Mouse (Mus musculus): ENCODE data around the gene Cyp2w1. TPM values are rescaled to one million over a fixed set of nuclear protein-coding genes. Genes with fewer than 3 reads are reported as not detected.

The Cyp2w1 gene
- total and polyA plus RNA-seq, 2 experiments from 2014 or later = not detected

DNA sequence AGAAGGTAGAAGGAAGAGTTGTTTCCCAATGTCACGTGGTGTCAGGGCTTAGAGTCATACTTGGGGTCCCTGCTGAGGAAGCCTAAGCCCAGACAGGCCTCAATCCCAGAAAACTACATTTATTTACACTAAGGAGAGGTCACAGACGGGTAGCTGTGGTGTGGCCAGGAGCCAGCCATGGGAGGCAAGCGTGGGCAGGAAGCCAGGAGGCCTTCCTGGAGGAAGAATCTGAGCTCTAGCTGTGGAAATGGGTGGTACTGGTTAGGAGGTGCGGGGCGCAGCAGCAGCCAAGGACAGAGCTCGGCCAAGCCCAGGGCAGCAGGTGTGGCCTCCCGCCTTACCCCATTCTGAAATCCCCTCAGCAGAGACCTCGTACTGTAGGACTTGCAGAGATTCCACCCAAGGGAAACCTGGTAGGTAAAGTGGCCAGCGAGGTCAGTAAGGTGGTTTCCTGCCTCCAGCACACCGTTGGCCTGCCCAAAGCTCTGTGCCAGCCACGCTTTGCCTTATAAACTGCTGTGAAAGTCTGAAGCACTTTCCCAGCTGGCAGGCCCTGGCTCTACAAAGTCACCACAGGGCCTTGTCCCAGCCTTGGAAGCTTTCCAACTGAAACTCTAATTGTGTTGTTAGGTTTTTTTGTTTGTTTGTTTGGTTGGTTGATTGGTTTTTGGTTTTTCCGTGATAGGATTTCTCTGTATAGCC is 37.3 kb upstream of the Cyp2w1 start:
- ATAC-seq (ENCODE audit: low FRiP score) (no peak), DNase-seq (ENCODE audit: low spot score) (no peak)
- H3K27me3 ChIP-seq (ENCODE audit: insufficient read depth, low read length) = no peaks in the 10 kb centered on the region
- no peaks in the 10 kb centered on the region for H3K9me3 ChIP-seq (ENCODE audit: low read length)
- TF ChIP-seq CTCF (IDR thresholded peaks at IDR 0.05) = no peak
- no peaks in the 10 kb centered on the region for H3K4me1 ChIP-seq (ENCODE audit: insufficient read depth, low read length)
- no peak overlapping the region for H3K4me3 ChIP-seq (ENCODE audit: low read depth, low read length)
- 80% methylated on average over 12 of the region's 12 CpGs for WGBS
- no peak overlapping the region for H3K9ac ChIP-seq (replicated peaks; ENCODE audit: low read length, poor library complexity, severe bottlenecking)
- no peak overlapping the region for H3K4me2 ChIP-seq (ENCODE audit: low read depth, low read length, poor library complexity, severe bottlenecking)
- H3K36me3 ChIP-seq (ENCODE audit: insufficient read depth, low read length) = peaks cover 5% of the 10 kb centered on the region; the same call in 1 of the 2 replicates
- no peak overlapping the region for H3K27ac ChIP-seq (ENCODE audit: low read depth, low read length)

DNA sequence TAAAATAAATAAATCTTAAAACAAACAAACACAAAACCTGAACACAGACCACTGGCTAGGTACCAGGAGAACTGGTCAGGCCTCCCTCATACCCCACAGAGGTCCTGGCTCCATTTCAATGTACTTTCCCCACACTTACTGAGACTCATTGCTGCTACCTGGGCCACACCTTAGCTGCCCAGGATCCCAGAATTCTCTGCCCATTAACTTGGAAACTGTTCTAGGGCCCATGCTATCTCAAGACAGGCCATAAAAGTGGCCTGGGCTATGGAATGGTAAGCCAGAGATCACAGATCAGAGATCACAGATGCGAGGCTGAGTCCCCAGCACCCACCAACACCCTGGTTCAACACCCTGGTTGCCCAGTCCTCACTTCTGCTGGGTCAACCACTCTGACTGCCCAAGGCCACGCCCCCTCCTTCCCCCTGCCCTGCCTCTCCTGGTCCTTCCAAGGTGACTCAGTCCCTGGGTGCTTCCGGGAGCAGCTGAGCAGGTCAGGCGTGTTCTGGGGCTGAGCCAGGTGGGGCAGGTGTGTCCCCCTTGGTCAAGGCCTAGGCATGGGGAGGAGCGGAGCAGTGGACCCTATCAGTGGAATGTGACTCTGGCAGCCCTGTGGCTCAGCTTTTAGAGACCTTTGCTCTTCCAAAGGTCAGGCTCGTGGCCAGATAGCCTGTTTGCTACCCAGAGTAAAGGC is 35.3 kb upstream of the Cyp2w1 start:
- no peak for TF ChIP-seq CTCF (IDR thresholded peaks at IDR 0.05)
- H3K27ac ChIP-seq (ENCODE audit: low read depth, low read length) = no peak overlapping the region
- H3K4me2 ChIP-seq (ENCODE audit: low read depth, low read length, poor library complexity, severe bottlenecking) = no peak overlapping the region
- DNase-seq (ENCODE audit: low spot score) = no peak
- H3K4me1 ChIP-seq (ENCODE audit: insufficient read depth, low read length) = no peaks in the 10 kb centered on the region
- no peak overlapping the region for H3K9ac ChIP-seq (replicated peaks; ENCODE audit: low read length, poor library complexity, severe bottlenecking)
- H3K9me3 ChIP-seq (ENCODE audit: low read length) = no peaks in the 10 kb centered on the region
- no peak overlapping the region for H3K4me3 ChIP-seq (ENCODE audit: low read depth, low read length)
- WGBS = 74% methylated on average over 6 of the region's 6 CpGs
- H3K36me3 ChIP-seq (ENCODE audit: insufficient read depth, low read length) = peaks cover 6% of the 10 kb centered on the region; the same call in 1 of the 2 replicates
- H3K27me3 ChIP-seq (ENCODE audit: insufficient read depth, low read length) = no peaks in the 10 kb centered on the region
- no peak for ATAC-seq (ENCODE audit: low FRiP score)

DNA sequence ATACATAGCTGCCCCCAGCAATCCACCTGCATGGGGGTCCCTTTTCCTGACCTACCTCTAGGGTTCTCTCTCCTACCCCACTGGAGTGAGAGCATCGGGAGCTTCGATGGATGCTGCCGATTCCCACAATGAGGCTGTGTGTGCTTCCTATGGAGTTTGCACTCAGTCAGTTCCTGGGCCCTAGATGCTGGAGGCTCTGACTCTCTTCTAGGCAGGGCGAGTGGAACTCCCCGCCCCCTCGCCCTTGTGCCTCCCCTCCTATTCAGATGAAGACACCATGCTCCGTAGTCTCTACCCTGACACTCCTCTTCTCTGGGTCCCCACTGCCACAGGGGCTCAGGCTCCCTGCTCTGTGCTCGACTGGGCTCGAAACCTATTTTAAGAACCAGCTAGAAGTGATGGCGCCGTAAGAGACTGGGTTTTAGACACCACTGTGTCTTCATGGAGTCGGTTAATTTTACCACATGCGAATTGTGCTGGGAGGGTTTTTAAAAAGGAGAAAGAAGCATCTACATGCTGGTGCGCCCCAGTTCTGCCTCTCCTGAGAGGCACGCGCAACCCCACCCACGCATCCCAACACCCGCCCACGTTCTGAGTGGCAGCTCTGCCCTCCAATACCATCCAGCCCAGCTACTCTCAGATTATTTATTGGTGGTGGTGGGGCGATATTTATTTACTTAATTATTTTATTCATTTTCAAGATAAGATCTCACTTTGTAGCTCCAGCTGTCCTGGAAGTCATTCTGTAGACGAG is 34.5 kb upstream of the Cyp2w1 start:
- Histone ChIP-seq H3K4me1 (ENCODE audit: insufficient read depth, low read length) (no peaks in the 10 kb centered on the region), H3K9me3 (ENCODE audit: low read length) (no peaks in the 10 kb centered on the region), H3K4me2 (ENCODE audit: low read depth, low read length, poor library complexity, severe bottlenecking) (no peak overlapping the region), H3K27ac (ENCODE audit: low read depth, low read length) (0 out of 2 replicates have a peak overlapping the region, but pooled peaks have one; percentile 32), H3K4me3 (ENCODE audit: low read depth, low read length) (no peak overlapping the region), H3K27me3 (ENCODE audit: insufficient read depth, low read length) (no peaks in the 10 kb centered on the region), H3K9ac (replicated peaks; ENCODE audit: low read length, poor library complexity, severe bottlenecking) (no peak overlapping the region), H3K36me3 (ENCODE audit: insufficient read depth, low read length) (peaks cover 6% of the 10 kb centered on the region; the same call in 1 of the 2 replicates)
- DNase-seq (ENCODE audit: low spot score) (no peak), ATAC-seq (ENCODE audit: low FRiP score) (no peak)
- TF ChIP-seq CTCF (IDR thresholded peaks at IDR 0.05) = no peak
- 64% methylated on average over 21 of the region's 21 CpGs for WGBS

DNA sequence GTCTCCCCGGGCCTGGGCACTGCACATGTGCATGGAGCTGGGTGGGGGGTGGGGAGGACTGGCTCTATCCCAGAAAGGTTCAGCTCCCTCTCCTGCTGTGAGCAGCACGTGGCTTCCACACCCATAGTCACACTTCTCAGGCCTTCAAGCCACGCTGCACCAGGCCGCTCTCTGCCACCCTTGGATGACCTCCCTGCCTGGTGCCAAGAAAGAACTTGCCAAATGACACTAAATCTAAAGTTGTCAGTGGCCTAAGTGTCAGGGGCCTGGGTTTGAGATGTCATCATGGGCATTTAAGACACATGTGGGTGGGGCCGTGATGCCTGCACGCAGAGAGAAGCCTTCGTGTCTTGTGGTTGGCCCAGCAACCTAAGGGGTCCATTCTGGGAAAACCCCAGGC is 32.0 kb upstream of the Cyp2w1 start:
- peaks cover 5% of the 10 kb centered on the region for H3K4me1 ChIP-seq (ENCODE audit: insufficient read depth, low read length)
- ATAC-seq (ENCODE audit: low FRiP score) = no peak
- peaks cover 6% of the 10 kb centered on the region; the same call in 1 of the 2 replicates for H3K36me3 ChIP-seq (ENCODE audit: insufficient read depth, low read length)
- no peak for DNase-seq (ENCODE audit: low spot score)
- no peak overlapping the region for H3K27ac ChIP-seq (ENCODE audit: low read depth, low read length)
- no peaks in the 10 kb centered on the region for H3K27me3 ChIP-seq (ENCODE audit: insufficient read depth, low read length)
- H3K4me2 ChIP-seq (ENCODE audit: low read depth, low read length, poor library complexity, severe bottlenecking) = no peak overlapping the region
- H3K9ac ChIP-seq (replicated peaks; ENCODE audit: low read length, poor library complexity, severe bottlenecking) = no peak overlapping the region
- TF ChIP-seq CTCF (IDR thresholded peaks at IDR 0.05) = no peak
- no peaks in the 10 kb centered on the region for H3K9me3 ChIP-seq (ENCODE audit: low read length)
- no peak overlapping the region for H3K4me3 ChIP-seq (ENCODE audit: low read depth, low read length)
- 72% methylated on average over 7 of the region's 7 CpGs for WGBS

DNA sequence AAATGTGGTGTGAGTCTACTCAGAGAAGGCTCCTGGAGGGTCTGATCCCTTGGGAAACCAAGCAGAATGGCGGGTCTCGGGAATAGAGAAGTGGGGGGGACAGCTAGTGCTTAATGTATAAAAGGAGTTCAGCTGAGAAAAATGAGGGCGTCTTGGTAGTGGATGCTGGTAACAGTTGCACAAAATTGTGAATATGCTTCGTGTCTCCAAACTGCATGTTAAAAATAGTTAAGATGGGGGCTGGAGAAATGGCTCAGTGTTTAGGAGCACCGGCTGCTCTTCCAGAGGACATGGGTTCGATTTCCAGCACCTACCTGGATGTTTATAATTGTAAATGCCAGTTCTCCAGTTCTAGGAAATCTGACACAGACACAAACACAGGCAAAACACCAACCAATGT is 31.1 kb upstream of the Cyp2w1 start:
- H3K4me3 ChIP-seq (ENCODE audit: low read depth, low read length) = no peak overlapping the region
- TF ChIP-seq CTCF (IDR thresholded peaks at IDR 0.05) = no peak
- no peak for ATAC-seq (ENCODE audit: low FRiP score)
- H3K27ac ChIP-seq (ENCODE audit: low read depth, low read length) = no peak overlapping the region
- H3K9ac ChIP-seq (replicated peaks; ENCODE audit: low read length, poor library complexity, severe bottlenecking) = no peak overlapping the region
- WGBS = 85% methylated on average over 6 of the region's 6 CpGs
- no peak overlapping the region for H3K4me2 ChIP-seq (ENCODE audit: low read depth, low read length, poor library complexity, severe bottlenecking)
- no peak for DNase-seq (ENCODE audit: low spot score)
- H3K27me3 ChIP-seq (ENCODE audit: insufficient read depth, low read length) = no peaks in the 10 kb centered on the region
- peaks cover 5% of the 10 kb centered on the region for H3K4me1 ChIP-seq (ENCODE audit: insufficient read depth, low read length)
- peaks cover 6% of the 10 kb centered on the region; the same call in 1 of the 2 replicates for H3K36me3 ChIP-seq (ENCODE audit: insufficient read depth, low read length)
- H3K9me3 ChIP-seq (ENCODE audit: low read length) = no peaks in the 10 kb centered on the region

Measured in midbrain, postnatal 0 days (tissue).